Mouse (Mus musculus) urinary bladder, adult 18-20 months (tissue): ENCODE data around the gene Gm20918.
"Not testable (repeated sequence)": the region's sequence is repeated elsewhere in the genome, so short reads cannot be mapped to it uniquely, and the experiment has no call there.

ENCODE experiments used
- DNase-seq, 2 experiments: peaks; one replicate each; pipeline ENCODE4 v3.0.0; 2022; ENCODE audit warnings: low spot score in 2 of 2, mixed read lengths in 2 of 2

Gm20918 gene

GRCm38 (mm10) chrY:5043637-5044036, at the start of gene Gm20918:
Gene Gm20918, plus strand, starts transcription at chrY:5043937.
- DNase-seq: not testable (repeated sequence)
